Mouse (Mus musculus) kidney, embryonic 15.5 days (tissue): ENCODE measurements around the gene Ppard. TPM values are rescaled to one million over a fixed set of nuclear protein-coding genes. Genes with fewer than 3 reads are reported as not detected.

ENCODE experiments used
- ATAC-seq: fragments of 200-750 bp; cut with Nextera tagmentation; replicated peaks from 2 replicates; pipeline ENCODE4 v1.8.0; 2017; ENCODE audit warnings: moderate TSS enrichment; ENCODE audit not compliant: low FRiP score
- H3K27ac ChIP-seq: fragments of 300-500 bp; sonication (generic); 2 replicates; pipeline ENCODE4 v1.5.1; 2015; ENCODE audit warnings: mild to moderate bottlenecking, inconsistent platforms
- H3K27me3 ChIP-seq: fragments of 300-500 bp; sonication (generic); 2 replicates; pipeline ENCODE4 v1.6.1; 2015; ENCODE audit warnings: inconsistent platforms
- H3K36me3 ChIP-seq: fragments of 300-500 bp; sonication (generic); 2 replicates; pipeline ENCODE4 v1.6.1; 2015; ENCODE audit warnings: inconsistent platforms
- H3K4me1 ChIP-seq: fragments of 300-500 bp; sonication (generic); 2 replicates; pipeline ENCODE4 v1.6.1; 2015; ENCODE audit warnings: inconsistent platforms
- H3K4me2 ChIP-seq: fragments of 300-500 bp; sonication (generic); 2 replicates; pipeline ENCODE4 v1.6.1; 2015; ENCODE audit warnings: moderate library complexity, mild to moderate bottlenecking, inconsistent platforms
- H3K4me3 ChIP-seq: fragments of 300-500 bp; sonication (generic); replicated peaks from 2 replicates; pipeline ENCODE4 v1.5.1; 2015; ENCODE audit warnings: mild to moderate bottlenecking, inconsistent platforms
- H3K9ac ChIP-seq: fragments of 300-500 bp; sonication (generic); 2 replicates; pipeline ENCODE4 v1.6.1; 2015; ENCODE audit warnings: mild to moderate bottlenecking, inconsistent platforms
- H3K9me3 ChIP-seq: fragments of 300-500 bp; sonication (generic); replicated peaks from 2 replicates; pipeline ENCODE4 v1.6.1; 2016; ENCODE audit warnings: inconsistent platforms
- WGBS: fragments of 180-500 bp; shearing (Covaris S2); methylation state at CpG from one replicate; pipeline ENCODE4 v1.1.7; 2015; ENCODE audit warnings: mixed read lengths; 5-methylcytosine and 5-hydroxymethylcytosine counted together
- polyA plus RNA-seq: library from polyadenylated mRNA; unstranded; fragments of >200 nt; fragmentation: Nextera tagmentation; extraction: Ambion mirVana; gene quantifications from 2 replicates; pipeline ENCODE4 v1.2.1, GENCODE M21; 2015

The Ppard gene
- polyA plus RNA-seq, 1 experiment from 2014 or later: 2.7 TPM

DNA sequence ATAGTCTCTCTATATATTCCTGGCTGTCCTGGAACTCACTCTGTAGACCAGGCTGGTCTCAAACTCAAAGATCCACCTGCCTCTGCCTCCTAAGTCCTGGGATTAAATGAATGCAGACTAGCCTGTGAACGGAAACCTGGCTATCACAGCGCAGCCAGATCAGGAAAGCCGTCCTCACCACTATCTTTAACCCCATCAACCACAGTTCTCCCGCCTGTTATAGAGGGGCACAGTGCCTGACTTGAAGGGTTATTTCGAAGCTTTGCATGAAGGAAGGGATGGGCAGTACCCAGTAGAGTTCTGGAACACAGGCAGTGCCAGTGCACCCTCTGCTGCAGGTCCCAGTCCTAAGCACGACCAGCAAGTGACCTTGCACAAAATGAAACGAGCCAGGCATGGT, 58.8 kb downstream of the Ppard start:
- 82% methylated on average over 7 of the region's 7 CpGs for WGBS
- no peak for ATAC-seq

DNA sequence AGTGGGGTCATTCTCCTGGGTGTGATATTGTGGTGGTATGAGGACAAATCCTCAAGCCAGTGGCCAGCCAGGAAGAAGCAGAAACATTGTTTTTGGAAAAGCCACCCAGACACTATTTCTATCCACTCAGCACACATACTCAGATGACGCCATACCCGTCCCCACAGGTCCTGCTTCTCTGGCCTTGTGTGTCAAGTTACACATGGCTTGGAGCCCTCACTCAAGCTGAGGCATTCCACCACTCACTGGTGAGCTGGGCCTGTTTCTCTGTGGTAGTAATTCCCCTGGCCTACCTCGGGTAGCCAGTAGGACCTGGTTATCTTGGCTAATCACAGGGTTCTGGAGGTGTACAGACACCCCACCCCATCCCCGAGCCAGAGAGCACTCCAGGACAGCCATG, 61.2 kb downstream of the Ppard start:
- WGBS: 51% methylated on average over 4 of the region's 4 CpGs
- Histone ChIP-seq H3K4me3 (no peak overlapping the region), H3K27me3 (no peaks in the 10 kb centered on the region), H3K27ac (no peak overlapping the region), H3K9me3 (0 out of 2 replicates have a peak, but pooled peaks cover 6% of the 10 kb centered on the region), H3K36me3 (peaks cover 35% of the 10 kb centered on the region), H3K4me2 (no peak overlapping the region), H3K4me1 (peaks cover 17% of the 10 kb centered on the region; the same call in 1 of the 2 replicates), H3K9ac (no peak overlapping the region)
- no peak for ATAC-seq

More for the DNA sequence above, 58.8 kb downstream of the Ppard start:
- Histone ChIP-seq H3K27ac (no peak overlapping the region), H3K9ac (no peak overlapping the region), H3K4me2 (no peak overlapping the region), H3K36me3 (peaks cover 18% of the 10 kb centered on the region), H3K4me1 (peaks cover 35% of the 10 kb centered on the region), H3K4me3 (no peak overlapping the region), H3K9me3 (0 out of 2 replicates have a peak, but pooled peaks cover 6% of the 10 kb centered on the region), H3K27me3 (no peaks in the 10 kb centered on the region)

DNA sequence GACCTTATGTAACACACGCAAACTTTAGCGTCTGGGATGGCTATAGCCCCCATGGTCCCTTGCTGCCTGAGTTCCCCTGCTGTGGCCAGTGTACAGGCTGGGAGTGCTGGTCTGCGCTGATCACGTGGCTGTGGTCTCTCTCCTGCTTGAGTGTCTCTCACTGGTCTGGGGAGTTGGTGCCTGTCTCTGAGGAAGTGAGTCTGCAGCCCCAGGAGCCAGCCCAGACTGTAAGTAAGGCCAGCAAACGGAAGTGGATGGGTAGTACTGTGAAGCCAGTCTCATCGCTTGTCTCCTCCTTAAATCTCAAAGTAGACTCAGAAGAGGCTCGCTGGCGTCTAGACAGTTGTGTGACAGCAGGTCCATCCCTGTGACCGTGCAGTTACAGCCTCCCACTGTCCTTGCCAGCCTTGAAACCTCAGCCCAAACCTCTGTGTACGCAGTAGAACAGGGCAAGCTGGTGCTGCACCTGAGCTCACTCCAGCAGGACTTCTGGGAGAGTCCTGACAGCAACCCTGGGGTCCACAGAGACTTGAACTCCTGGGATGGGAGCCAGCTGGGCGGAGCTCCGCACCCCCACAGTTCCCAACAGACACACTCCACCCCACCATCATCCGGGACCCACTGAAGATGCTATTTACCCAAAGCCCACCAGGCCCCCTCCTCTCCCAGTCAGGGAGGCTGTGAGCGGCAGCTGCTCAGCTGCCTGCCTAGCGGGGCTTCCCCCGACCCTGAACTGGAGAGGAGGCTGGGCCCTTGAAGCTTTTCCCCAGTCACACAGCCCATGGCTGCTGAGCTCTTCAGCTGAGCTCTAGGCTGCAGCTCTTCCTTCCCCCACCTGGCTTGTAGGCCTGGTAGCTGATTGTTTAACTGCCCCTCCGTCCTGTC, 62.2 kb downstream of the Ppard start:
- Histone ChIP-seq H3K4me3 (no peak overlapping the region), H3K27me3 (no peaks in the 10 kb centered on the region), H3K4me2 (no peak overlapping the region), H3K9me3 (0 out of 2 replicates have a peak, but pooled peaks cover 6% of the 10 kb centered on the region), H3K36me3 (peaks cover 38% of the 10 kb centered on the region), H3K4me1 (peaks cover 20% of the 10 kb centered on the region), H3K9ac (no peak overlapping the region), H3K27ac (no peak overlapping the region)
- ATAC-seq: 0 out of 2 replicates have a peak, but pooled peaks have one; percentile 9
- WGBS: 65% methylated on average over 17 of the region's 17 CpGs

DNA sequence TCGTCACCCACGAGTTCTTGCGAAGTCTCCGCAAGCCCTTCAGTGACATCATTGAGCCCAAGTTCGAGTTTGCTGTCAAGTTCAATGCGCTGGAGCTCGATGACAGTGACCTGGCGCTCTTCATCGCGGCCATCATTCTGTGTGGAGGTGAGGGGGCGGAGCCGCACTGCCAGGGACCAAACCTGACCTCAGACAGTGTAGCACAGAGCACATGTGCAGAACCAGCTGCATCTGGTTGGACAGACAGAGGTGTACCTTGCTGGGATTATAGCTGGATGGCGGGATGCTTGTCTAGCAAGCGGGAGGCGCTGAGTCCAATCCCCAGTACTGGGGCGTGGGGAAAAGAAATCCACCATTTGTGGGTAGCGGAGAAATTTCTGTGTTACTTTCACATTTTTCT, 66.4 kb downstream of the Ppard start:
- H3K9ac ChIP-seq: no peak overlapping the region
- H3K4me3 ChIP-seq: no peak overlapping the region
- 93% methylated on average over 17 of the region's 17 CpGs for WGBS
- H3K9me3 ChIP-seq: no peaks in the 10 kb centered on the region
- no peak overlapping the region for H3K27ac ChIP-seq
- peaks cover 30% of the 10 kb centered on the region for H3K36me3 ChIP-seq
- peaks cover 27% of the 10 kb centered on the region for H3K4me1 ChIP-seq
- ATAC-seq: 0 out of 2 replicates have a peak, but pooled peaks have one; percentile 33
- H3K27me3 ChIP-seq: no peaks in the 10 kb centered on the region
- H3K4me2 ChIP-seq: no peak overlapping the region

DNA sequence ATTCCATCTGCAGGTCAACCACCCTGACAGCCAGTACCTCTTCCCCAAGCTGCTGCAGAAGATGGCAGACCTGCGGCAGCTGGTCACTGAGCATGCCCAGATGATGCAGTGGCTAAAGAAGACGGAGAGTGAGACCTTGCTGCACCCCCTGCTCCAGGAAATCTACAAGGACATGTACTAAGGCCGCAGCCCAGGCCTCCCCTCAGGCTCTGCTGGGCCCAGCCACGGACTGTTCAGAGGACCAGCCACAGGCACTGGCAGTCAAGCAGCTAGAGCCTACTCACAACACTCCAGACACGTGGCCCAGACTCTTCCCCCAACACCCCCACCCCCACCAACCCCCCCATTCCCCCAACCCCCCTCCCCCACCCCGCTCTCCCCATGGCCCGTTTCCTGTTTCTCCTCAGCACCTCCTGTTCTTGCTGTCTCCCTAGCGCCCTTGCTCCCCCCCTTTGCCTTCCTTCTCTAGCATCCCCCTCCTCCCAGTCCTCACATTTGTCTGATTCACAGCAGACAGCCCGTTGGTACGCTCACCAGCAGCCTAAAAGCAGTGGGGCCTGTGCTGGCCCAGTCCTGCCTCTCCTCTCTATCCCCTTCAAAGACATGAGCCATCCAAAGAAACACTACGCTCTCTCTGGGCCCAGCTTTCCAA, 67.3 kb downstream of the Ppard start:
- no peak overlapping the region for H3K9ac ChIP-seq
- no peak for ATAC-seq

DNA sequence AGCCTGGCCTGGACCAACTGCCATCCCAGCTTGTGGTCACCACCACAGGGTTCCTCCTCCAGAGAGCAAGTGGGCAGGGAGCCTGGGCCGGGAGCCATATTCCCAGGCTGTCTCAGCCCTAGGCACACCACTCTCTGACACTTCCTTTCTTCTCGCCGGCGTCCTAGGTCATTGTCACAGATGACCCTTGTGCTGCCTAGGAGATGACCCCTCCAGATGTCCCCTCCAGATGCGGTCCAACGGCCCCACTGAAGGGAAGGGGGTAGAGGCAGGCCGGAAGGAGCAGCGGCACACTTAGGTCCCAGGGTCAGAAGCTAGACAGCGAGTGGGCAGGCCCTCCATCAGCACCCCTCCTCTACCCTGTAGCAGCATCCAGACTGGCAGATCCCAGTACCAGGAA, 67.8 kb downstream of the Ppard start:
- Histone ChIP-seq H3K4me1 (peaks cover 17% of the 10 kb centered on the region), H3K9ac (no peak overlapping the region), H3K4me2 (no peak overlapping the region), H3K9me3 (no peaks in the 10 kb centered on the region), H3K4me3 (no peak overlapping the region), H3K36me3 (peaks cover 27% of the 10 kb centered on the region), H3K27ac (0 out of 2 replicates have a peak overlapping the region, but pooled peaks have one; percentile 30), H3K27me3 (no peaks in the 10 kb centered on the region)
- ATAC-seq: no peak
- WGBS: 32% methylated on average over 9 of the region's 9 CpGs

More for the DNA sequence above, 67.3 kb downstream of the Ppard start:
- Histone ChIP-seq H3K36me3 (peaks cover 30% of the 10 kb centered on the region), H3K4me1 (peaks cover 22% of the 10 kb centered on the region), H3K4me3 (no peak overlapping the region), H3K27me3 (no peaks in the 10 kb centered on the region), H3K27ac (0 out of 2 replicates have a peak overlapping the region, but pooled peaks have one; percentile 30), H3K4me2 (no peak overlapping the region), H3K9me3 (no peaks in the 10 kb centered on the region)
- WGBS: 32% methylated on average over 9 of the region's 11 CpGs

DNA sequence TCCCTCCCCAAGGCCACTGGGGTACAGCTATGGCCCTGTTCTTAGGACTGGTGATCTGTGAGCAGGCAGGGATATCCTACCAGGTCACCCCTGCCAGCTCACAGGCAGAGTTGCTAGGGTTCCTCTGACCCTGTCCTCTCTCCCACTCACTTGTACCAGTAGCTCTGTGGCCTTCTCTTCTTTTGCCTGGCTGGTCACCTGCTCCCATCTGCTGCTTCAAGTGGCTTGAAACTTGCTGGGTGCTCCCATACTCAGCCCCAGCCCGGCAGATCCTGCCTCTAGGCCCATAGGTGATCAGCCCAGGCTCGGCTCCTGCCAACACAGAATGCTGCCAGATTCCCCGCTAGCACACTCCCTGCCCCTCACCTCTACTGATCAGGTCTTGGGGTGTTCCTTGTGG, 68.3 kb downstream of the Ppard start:
- no peak for ATAC-seq
- Histone ChIP-seq H3K4me3 (no peak overlapping the region), H3K27ac (no peak overlapping the region), H3K36me3 (peaks cover 25% of the 10 kb centered on the region), H3K4me2 (no peak overlapping the region), H3K27me3 (no peaks in the 10 kb centered on the region), H3K9ac (no peak overlapping the region), H3K4me1 (peaks cover 16% of the 10 kb centered on the region), H3K9me3 (no peaks in the 10 kb centered on the region)
- WGBS: 62% methylated on average over 3 of the region's 3 CpGs

DNA sequence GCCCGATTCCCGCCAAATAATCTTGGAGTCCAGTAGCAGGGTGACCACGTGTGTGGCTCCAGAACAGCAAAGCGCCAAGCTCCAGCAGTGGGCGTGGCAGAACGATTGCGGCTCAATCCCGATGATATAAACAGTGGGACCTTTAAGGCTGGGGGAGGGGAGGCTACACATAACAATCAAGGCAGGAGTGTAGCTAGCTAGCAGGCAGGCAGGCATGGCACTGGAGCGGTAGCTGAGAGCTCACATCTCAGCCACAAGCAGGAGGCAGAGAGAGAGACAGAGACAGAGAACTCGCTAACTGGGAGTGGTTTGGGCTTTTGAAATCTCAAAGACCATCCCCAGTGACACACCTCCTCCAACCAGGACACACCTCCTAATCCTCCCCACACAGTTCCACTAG, 72.7 kb downstream of the Ppard start:
- Histone ChIP-seq H3K9me3 (no peaks in the 10 kb centered on the region), H3K4me3 (no peak overlapping the region), H3K4me1 (peaks cover 14% of the 10 kb centered on the region), H3K36me3 (0 out of 2 replicates have a peak, but pooled peaks cover 2% of the 10 kb centered on the region), H3K4me2 (no peak overlapping the region), H3K27ac (no peak overlapping the region), H3K9ac (no peak overlapping the region), H3K27me3 (no peaks in the 10 kb centered on the region)
- ATAC-seq: no peak
- WGBS: 66% methylated on average over 10 of the region's 10 CpGs

DNA sequence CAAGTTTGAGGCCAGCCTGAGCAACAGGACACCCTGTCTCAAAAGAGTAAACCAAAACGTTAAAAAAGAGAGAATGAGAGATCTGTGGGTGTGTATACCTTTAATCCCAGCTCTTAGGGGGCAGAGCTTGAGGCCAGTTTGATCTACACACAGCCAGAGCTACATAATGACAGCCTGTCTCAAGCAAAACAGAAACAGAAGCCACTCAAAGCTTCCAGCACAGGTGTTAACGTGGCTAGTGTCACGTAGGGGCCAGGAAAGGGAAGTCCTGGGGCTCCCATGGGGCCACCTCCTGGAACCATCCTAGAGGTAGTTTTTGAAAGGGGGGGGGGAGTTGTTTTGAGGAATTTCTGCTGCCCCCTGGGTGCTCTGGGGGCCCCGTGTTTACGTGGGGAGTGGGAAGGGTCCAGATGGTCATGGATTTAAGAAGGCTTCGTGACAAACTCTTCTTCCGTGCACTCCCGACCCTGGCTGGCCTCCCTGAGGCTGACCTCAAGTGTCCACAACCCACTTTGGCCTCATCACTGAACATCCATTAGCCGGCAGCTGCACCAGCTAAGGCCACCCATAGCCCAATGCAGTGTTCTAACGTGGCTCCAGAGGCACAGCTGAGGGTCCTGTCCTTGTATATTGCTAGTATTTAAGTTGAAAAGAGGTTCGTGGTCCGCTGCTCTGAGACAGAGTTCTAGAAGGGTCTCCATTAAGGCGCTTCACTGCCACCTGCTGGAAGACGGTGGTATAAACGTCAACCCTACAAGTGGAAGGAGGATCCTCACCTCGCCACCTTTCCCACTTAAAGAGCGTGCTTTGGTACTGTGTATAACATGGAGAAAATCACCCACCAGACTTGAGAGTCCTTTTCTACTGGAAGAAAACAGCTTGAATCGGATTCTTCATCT, 76.0 kb downstream of the Ppard start:
- Histone ChIP-seq H3K4me2 (peak overlapping the region; percentile 37), H3K27me3 (no peaks in the 10 kb centered on the region), H3K9me3 (no peaks in the 10 kb centered on the region), H3K4me3 (no peak overlapping the region), H3K9ac (no peak overlapping the region), H3K36me3 (no peaks in the 10 kb centered on the region), H3K4me1 (peaks cover 22% of the 10 kb centered on the region), H3K27ac (no peak overlapping the region)
- ATAC-seq: 0 out of 2 replicates have a peak, but pooled peaks have one; percentile 18
- 12% methylated on average over 18 of the region's 18 CpGs for WGBS

DNA sequence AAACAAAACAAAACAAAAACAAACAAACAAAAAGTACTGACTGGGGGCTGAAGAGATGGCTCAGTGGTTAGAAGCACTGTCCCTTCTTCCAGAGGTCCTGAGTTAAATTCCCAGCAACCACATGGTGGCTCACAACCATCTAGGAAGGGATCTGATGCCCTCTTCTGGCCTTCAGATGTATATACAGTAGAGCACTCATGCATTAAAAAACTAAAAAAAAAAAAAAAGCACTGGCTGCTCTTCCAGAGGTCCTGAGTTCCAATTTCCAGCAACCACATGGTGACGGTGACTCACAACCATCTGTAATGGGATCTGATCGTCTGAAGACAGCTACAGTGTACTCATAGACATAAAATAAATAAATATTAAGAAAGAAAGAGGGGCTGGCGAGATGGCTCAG, 78.3 kb downstream of the Ppard start:
- Histone ChIP-seq H3K4me1 (peaks cover 38% of the 10 kb centered on the region), H3K4me2 (no peak overlapping the region), H3K9me3 (no peaks in the 10 kb centered on the region), H3K4me3 (no peak overlapping the region), H3K9ac (no peak overlapping the region), H3K36me3 (peaks cover 6% of the 10 kb centered on the region; the same call in 1 of the 2 replicates), H3K27ac (no peak overlapping the region), H3K27me3 (no peaks in the 10 kb centered on the region)
- ATAC-seq: no peak
- WGBS: 79% methylated on average over 3 of the region's 3 CpGs

DNA sequence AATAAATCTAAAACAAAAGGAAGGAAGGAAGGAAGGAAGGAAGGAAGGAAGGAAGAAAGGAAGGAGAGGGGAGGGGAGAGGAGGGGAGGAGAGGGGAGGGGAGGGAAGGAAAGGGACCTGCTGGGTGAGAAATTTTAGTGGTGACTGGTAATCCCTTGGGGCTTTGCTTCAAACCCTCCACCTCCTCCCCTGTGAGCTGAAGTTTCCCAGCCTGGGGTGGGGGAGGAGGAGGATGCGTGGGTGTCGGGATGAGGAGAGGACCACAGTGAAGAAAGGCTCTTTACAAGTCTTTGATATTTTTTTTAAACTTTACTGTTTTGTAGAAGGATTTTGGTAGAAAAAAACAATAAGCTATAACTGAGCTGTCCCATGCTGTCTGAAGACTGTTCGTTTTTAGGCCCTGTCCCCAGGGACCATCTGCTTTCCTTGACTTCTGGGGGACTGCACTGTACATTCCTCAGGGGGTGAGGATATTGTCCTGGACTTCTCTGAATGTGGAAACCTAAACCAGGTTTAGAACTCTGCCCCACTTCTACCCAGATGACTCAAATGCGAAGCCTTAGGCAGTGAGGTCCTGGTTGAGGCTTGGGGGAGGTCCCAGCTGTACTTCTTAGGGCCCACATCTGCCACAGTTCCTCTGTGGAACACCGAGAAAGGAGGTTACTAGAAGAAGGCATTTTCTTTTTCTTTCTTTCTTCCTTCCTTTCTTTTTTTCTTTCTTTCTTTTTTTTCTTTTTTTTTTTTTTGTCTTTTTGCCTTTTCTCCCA, 79.0 kb downstream of the Ppard start:
- H3K4me2 ChIP-seq: no peak overlapping the region
- peak overlapping the region; percentile 21; the same call in 1 of the 2 replicates for H3K9ac ChIP-seq
- peaks cover 39% of the 10 kb centered on the region for H3K4me1 ChIP-seq
- H3K9me3 ChIP-seq: no peaks in the 10 kb centered on the region
- 57% methylated on average over 5 of the region's 5 CpGs for WGBS
- 0 out of 2 replicates have a peak overlapping the region, but pooled peaks have one; percentile 27 for H3K27ac ChIP-seq
- ATAC-seq: no peak
- H3K27me3 ChIP-seq: no peaks in the 10 kb centered on the region
- H3K36me3 ChIP-seq: peaks cover 14% of the 10 kb centered on the region
- no peak overlapping the region for H3K4me3 ChIP-seq
